Mouse (Mus musculus): ENCODE data around the gene Ttll13. TPM values are rescaled to one million over a fixed set of nuclear protein-coding genes. Genes with fewer than 3 reads are reported as not detected.

The Ttll13 gene
- polyA plus RNA-seq, 1 experiment from 2014 or later, result 2.1 TPM

DNA sequence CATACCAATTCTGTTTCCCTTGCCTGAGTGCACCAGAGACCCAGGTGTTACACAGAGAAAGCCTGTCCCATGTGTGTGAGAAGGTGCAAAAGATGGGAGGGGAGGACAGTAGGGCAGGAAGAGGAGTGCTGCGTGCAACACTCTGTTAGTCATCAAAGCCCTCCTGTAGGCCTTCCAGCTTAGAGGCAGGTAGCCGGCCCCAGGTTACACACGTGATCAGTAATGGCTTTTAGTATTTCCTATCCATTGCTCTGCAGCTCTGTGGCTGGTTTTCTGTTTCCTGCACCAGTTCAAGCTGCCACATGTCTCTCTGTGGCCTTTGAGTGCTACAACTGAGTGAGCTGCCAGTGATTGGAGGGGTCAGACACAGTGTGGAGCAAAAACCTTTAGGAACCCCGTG, 41.8 kb upstream of the Ttll13 start:
- Histone ChIP-seq H3K27ac (ENCODE audit: low read length) (no peak overlapping the region), H3K9me3 (ENCODE audit: low read length) (no peaks in the 10 kb centered on the region), H3K27me3 (replicated peaks; ENCODE audit: insufficient read depth, low read length) (no peaks in the 10 kb centered on the region), H3K4me2 (replicated peaks; ENCODE audit: low read depth, low read length) (no peak overlapping the region), H3K4me3 (ENCODE audit: low read depth, low read length) (no peak overlapping the region), H3K9ac (replicated peaks; ENCODE audit: low read depth) (no peak overlapping the region), H3K36me3 (ENCODE audit: insufficient read depth, low read length) (no peaks in the 10 kb centered on the region), H3K4me1 (ENCODE audit: insufficient read depth, low read depth, low read length) (peaks cover 31% of the 10 kb centered on the region)
- DNase-seq (ENCODE audit: low spot score) (no peak), ATAC-seq (no peak)
- TF ChIP-seq CTCF (IDR thresholded peaks at IDR 0.05) (no peak), EP300 (IDR thresholded peaks at IDR 0.05) (no peak)
- 76% methylated on average over 4 of the region's 4 CpGs for WGBS

DNA sequence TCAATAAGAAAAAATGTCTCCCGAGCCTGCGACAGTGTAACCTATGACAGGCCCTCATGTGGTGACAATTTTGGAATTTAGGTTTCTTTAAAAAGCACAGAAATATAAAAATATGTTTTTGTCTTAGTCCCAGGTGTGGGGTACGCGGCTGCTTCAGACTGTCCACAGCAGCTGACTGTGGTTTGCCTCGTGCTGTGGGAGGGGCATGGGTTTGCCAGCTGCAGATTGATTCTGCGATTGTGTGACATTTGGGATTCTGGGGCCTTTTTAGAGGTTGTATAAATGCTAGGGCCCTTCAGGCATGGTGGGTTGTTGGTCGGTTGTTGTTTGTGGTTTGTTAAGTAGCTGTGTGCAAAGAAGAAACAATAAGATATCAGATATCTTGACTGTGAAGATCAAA, 41.2 kb upstream of the Ttll13 start:
- TF ChIP-seq CTCF (IDR thresholded peaks at IDR 0.05) (no peak), EP300 (IDR thresholded peaks at IDR 0.05) (no peak)
- no peak for ATAC-seq
- Histone ChIP-seq H3K36me3 (ENCODE audit: insufficient read depth, low read length) (no peaks in the 10 kb centered on the region), H3K4me1 (ENCODE audit: insufficient read depth, low read depth, low read length) (peaks cover 33% of the 10 kb centered on the region), H3K27ac (ENCODE audit: low read length) (no peak overlapping the region), H3K9me3 (ENCODE audit: low read length) (no peaks in the 10 kb centered on the region), H3K27me3 (replicated peaks; ENCODE audit: insufficient read depth, low read length) (no peaks in the 10 kb centered on the region), H3K4me3 (ENCODE audit: low read depth, low read length) (no peak overlapping the region), H3K4me2 (replicated peaks; ENCODE audit: low read depth, low read length) (no peak overlapping the region), H3K9ac (replicated peaks; ENCODE audit: low read depth) (no peak overlapping the region)
- 86% methylated on average over 7 of the region's 7 CpGs for WGBS
- DNase-seq (ENCODE audit: low spot score), result no peak

DNA sequence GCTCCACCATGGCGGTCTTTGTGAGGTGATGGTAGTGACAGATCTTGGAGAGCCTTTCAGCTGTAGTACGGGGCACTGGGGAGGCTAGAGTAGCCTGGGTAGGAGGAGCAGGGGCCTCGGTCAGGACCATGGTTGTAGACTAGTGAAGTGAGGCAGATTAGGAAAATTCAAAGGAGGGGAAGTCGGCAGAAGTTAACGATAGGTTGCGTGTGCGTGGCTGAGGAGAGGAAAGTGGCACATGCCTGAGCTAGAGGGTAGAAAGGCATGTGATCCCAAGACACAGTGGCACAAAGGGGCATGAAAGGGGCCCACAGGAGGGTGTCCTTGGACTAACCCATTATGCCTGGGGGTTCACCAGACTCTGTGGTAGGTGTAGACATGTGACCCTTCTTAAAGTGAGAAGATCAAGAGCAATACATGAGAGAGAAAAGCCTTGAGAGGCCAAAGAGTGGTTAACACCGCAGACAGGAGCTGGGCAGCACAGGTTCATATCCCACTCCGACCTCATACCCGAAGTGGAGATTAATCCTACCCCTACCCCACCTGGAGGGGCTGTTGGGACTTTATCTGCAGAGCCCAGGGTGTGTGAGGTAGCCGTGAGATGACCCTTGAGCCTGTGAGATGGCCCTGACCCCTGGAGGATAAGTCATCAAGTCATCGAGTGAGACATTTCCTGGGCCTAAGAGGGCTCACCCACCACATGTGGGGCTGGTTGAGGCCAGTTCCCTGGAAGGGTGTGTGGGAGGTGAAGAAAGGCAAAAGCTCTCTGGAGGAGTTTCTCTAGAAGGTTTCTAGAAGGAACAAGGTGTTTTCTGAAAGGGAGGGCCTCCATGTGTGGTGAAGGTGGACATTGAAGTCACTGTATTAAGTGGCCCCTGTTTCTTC, 40.2 kb upstream of the Ttll13 start:
- peaks cover 34% of the 10 kb centered on the region for H3K4me1 ChIP-seq (ENCODE audit: insufficient read depth, low read depth, low read length)
- no peaks in the 10 kb centered on the region for H3K36me3 ChIP-seq (ENCODE audit: insufficient read depth, low read length)
- TF ChIP-seq EP300 (IDR thresholded peaks at IDR 0.05) (no peak), CTCF (IDR thresholded peaks at IDR 0.05) (no peak)
- no peak overlapping the region for H3K27ac ChIP-seq (ENCODE audit: low read length)
- H3K9ac ChIP-seq (replicated peaks; ENCODE audit: low read depth), result no peak overlapping the region
- no peak overlapping the region for H3K4me2 ChIP-seq (replicated peaks; ENCODE audit: low read depth, low read length)
- no peak for ATAC-seq
- H3K4me3 ChIP-seq (ENCODE audit: low read depth, low read length), result no peak overlapping the region
- DNase-seq (ENCODE audit: low spot score), result no peak
- no peaks in the 10 kb centered on the region for H3K9me3 ChIP-seq (ENCODE audit: low read length)
- H3K27me3 ChIP-seq (replicated peaks; ENCODE audit: insufficient read depth, low read length), result no peaks in the 10 kb centered on the region
- 70% methylated on average over 12 of the region's 12 CpGs for WGBS

DNA sequence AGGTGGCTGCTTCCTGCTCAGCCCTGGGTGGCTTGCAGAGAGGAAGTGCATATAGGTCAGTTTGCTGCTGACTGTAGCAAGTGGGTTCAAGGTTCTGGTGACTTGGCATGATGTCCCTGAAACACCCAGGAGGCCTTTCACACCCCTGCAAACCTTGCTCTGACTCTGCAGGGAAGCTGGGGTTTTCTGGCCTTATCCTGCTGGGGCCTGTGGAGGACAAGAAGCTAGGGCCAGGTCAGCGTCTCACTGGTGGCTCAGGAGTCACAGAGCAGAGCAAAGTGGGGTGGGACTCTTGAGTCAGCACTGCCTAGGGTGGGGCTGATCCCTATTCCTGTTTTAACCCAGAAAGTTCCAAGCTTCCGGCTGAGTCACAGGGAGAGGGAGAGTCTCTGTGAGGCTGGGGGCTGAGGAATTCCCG, 38.9 kb upstream of the Ttll13 start:
- no peaks in the 10 kb centered on the region for H3K9me3 ChIP-seq (ENCODE audit: low read length)
- H3K4me3 ChIP-seq (ENCODE audit: low read depth, low read length), result no peak overlapping the region
- H3K27me3 ChIP-seq (replicated peaks; ENCODE audit: insufficient read depth, low read length), result no peaks in the 10 kb centered on the region
- no peak overlapping the region for H3K9ac ChIP-seq (replicated peaks; ENCODE audit: low read depth)
- WGBS, result 43% methylated on average over 3 of the region's 3 CpGs
- ATAC-seq, result peak; percentile 18; the same call in 1 of the 2 replicates
- H3K27ac ChIP-seq (ENCODE audit: low read length), result peak overlapping the region; percentile 83
- peak overlapping the region; percentile 12; the same call in 1 of the 2 replicates for H3K4me2 ChIP-seq (replicated peaks; ENCODE audit: low read depth, low read length)
- peaks cover 34% of the 10 kb centered on the region for H3K4me1 ChIP-seq (ENCODE audit: insufficient read depth, low read depth, low read length)
- no peak for TF ChIP-seq EP300 (IDR thresholded peaks at IDR 0.05)
- no peak for TF ChIP-seq CTCF (IDR thresholded peaks at IDR 0.05)
- peak; percentile 62 for DNase-seq (ENCODE audit: low spot score)
- no peaks in the 10 kb centered on the region for H3K36me3 ChIP-seq (ENCODE audit: insufficient read depth, low read length)

DNA sequence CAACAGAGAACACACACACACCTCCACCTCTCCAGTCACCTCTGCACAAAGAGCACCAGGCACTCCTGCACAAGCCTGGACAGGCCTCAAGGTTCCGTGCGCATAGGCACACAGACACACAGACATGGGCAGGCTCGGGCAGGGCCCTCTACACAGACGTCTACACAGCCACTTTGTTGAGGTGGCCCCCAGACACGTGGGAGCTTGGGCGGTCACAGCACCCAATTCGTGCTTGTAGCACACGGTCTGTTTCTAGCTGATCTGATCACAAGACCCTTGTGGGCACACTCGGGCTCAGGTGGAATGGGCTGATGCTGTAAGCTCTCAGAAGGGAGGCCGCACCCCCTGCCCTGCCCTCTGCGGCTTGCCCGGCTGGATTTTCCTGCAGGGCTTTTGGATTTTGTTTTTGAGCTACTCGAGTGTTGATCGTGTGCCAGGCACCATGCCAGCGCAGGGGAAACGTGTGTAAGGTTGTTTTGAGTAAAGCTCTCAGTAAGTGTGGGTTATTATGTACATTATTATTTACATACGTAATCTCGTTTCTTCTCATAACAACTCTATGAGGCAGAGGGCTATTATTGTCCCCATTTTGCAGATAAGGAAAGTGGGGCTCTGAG, 38.0 kb upstream of the Ttll13 start:
- Histone ChIP-seq H3K9ac (replicated peaks; ENCODE audit: low read depth) (no peak overlapping the region), H3K27ac (ENCODE audit: low read length) (peak overlapping the region; percentile 83), H3K9me3 (ENCODE audit: low read length) (no peaks in the 10 kb centered on the region), H3K4me2 (replicated peaks; ENCODE audit: low read depth, low read length) (peak overlapping the region; percentile 12), H3K36me3 (ENCODE audit: insufficient read depth, low read length) (no peaks in the 10 kb centered on the region), H3K27me3 (replicated peaks; ENCODE audit: insufficient read depth, low read length) (no peaks in the 10 kb centered on the region), H3K4me3 (ENCODE audit: low read depth, low read length) (no peak overlapping the region), H3K4me1 (ENCODE audit: insufficient read depth, low read depth, low read length) (peaks cover 34% of the 10 kb centered on the region)
- DNase-seq (ENCODE audit: low spot score) (peak; percentile 83), ATAC-seq (peak; percentile 78)
- 42% methylated on average over 18 of the region's 18 CpGs for WGBS
- TF ChIP-seq EP300 (IDR thresholded peaks at IDR 0.05) (peak; percentile 78), CTCF (IDR thresholded peaks at IDR 0.05) (no peak)

DNA sequence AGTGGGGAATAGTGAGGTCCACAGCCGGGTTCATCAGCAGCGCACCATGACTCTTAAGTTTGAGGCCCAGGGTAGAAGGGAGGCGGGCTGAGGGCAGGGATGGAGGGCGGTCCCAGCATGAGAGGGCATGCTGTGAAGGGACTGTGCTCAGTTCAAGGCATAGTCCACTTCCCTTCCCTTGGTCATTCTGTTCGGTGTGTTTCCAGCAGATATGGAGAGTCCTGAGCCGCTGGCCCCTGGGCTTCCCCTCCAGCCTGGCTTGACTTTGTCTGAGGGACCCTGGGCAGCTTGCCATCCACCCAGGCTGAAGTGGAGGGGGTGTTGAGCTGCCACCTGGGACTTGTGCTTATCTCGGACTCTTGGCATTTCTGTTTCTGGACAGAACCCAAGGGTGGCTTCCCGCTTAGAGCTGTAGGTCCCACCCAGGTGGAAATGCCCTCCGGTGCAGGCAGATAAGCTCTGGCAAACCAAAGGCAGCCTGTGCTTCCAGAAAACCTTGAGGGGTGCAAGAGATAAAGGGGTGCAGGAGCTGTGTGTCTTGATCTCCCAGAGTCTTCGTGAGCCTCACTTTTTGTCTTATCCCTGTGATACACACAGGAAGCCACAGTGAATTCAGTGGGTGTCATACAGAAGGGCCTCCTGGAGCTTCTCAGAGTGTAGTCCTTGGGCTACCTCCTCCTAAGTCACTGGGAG, 37.3 kb upstream of the Ttll13 start:
- Histone ChIP-seq H3K4me1 (ENCODE audit: insufficient read depth, low read depth, low read length) (peaks cover 34% of the 10 kb centered on the region), H3K4me2 (replicated peaks; ENCODE audit: low read depth, low read length) (peak overlapping the region; percentile 34), H3K9me3 (ENCODE audit: low read length) (no peaks in the 10 kb centered on the region), H3K27ac (ENCODE audit: low read length) (peak overlapping the region; percentile 83), H3K4me3 (ENCODE audit: low read depth, low read length) (no peak overlapping the region), H3K36me3 (ENCODE audit: insufficient read depth, low read length) (no peaks in the 10 kb centered on the region), H3K27me3 (replicated peaks; ENCODE audit: insufficient read depth, low read length) (no peaks in the 10 kb centered on the region), H3K9ac (replicated peaks; ENCODE audit: low read depth) (no peak overlapping the region)
- DNase-seq (ENCODE audit: low spot score), result peak; percentile 89
- peak; percentile 84 for ATAC-seq
- 29% methylated on average over 10 of the region's 10 CpGs for WGBS
- TF ChIP-seq CTCF (IDR thresholded peaks at IDR 0.05) (no peak), EP300 (IDR thresholded peaks at IDR 0.05) (peak; percentile 66)

Data from lung, postnatal 0 days (tissue).